Mouse (Mus musculus) heart, embryonic 12.5 days (tissue): ENCODE results near the gene Gpatch2l. TPM values are rescaled to one million over a fixed set of nuclear protein-coding genes. Genes with fewer than 3 reads are reported as not detected.

Experiments used
- ATAC-seq: fragments of 200-750 bp; cut with Nextera tagmentation; 2 replicates; pipeline ENCODE4 v1.8.0; 2017; ENCODE audit warnings: moderate TSS enrichment, moderate library complexity; ENCODE audit not compliant: insufficient number of reproducible peaks, low FRiP score
- H3K27ac ChIP-seq: fragments of 300-500 bp; sonication (generic); 2 replicates; pipeline ENCODE4 v1.5.1; 2016; ENCODE audit warnings: mild to moderate bottlenecking, moderate library complexity; ENCODE audit not compliant: poor library complexity, severe bottlenecking
- H3K27me3 ChIP-seq: fragments of 300-500 bp; sonication (generic); replicated peaks from 2 replicates; pipeline ENCODE4 v1.6.1; 2016; ENCODE audit warnings: mild to moderate bottlenecking, moderate library complexity
- H3K36me3 ChIP-seq: fragments of 300-500 bp; sonication (generic); 2 replicates; pipeline ENCODE4 v1.6.1; 2016; ENCODE audit warnings: mild to moderate bottlenecking, moderate library complexity
- H3K4me1 ChIP-seq: fragments of 300-500 bp; sonication (generic); replicated peaks from 2 replicates; pipeline ENCODE4 v1.6.1; 2016; ENCODE audit warnings: mild to moderate bottlenecking
- H3K4me2 ChIP-seq: fragments of 300-500 bp; sonication (generic); 2 replicates; pipeline ENCODE4 v1.6.1; 2016; ENCODE audit warnings: mild to moderate bottlenecking, moderate library complexity
- H3K4me3 ChIP-seq: fragments of 300-500 bp; sonication (generic); 2 replicates; pipeline ENCODE4 v1.5.1; 2016; ENCODE audit warnings: mild to moderate bottlenecking
- H3K9ac ChIP-seq: fragments of 300-500 bp; sonication (generic); 2 replicates; pipeline ENCODE4 v1.6.1; 2016; ENCODE audit warnings: mild to moderate bottlenecking, moderate library complexity
- H3K9me3 ChIP-seq: fragments of 300-500 bp; sonication (generic); replicated peaks from 2 replicates; pipeline ENCODE4 v1.6.1; 2016; ENCODE audit warnings: mild to moderate bottlenecking, moderate library complexity
- WGBS: fragments of 180-500 bp; shearing (Covaris S2); methylation state at CpG from one replicate; pipeline ENCODE4 v1.1.7; 2016; 5-methylcytosine and 5-hydroxymethylcytosine counted together
- polyA plus RNA-seq: library from polyadenylated mRNA; unstranded; fragments of >200 nt; fragmentation: Nextera tagmentation; extraction: Ambion mirVana; gene quantifications from 2 replicates; pipeline ENCODE4 v1.2.1, GENCODE M21; 2016

Gene Gpatch2l
- 14.6 and 14.8 TPM in 2 replicates for polyA plus RNA-seq

DNA sequence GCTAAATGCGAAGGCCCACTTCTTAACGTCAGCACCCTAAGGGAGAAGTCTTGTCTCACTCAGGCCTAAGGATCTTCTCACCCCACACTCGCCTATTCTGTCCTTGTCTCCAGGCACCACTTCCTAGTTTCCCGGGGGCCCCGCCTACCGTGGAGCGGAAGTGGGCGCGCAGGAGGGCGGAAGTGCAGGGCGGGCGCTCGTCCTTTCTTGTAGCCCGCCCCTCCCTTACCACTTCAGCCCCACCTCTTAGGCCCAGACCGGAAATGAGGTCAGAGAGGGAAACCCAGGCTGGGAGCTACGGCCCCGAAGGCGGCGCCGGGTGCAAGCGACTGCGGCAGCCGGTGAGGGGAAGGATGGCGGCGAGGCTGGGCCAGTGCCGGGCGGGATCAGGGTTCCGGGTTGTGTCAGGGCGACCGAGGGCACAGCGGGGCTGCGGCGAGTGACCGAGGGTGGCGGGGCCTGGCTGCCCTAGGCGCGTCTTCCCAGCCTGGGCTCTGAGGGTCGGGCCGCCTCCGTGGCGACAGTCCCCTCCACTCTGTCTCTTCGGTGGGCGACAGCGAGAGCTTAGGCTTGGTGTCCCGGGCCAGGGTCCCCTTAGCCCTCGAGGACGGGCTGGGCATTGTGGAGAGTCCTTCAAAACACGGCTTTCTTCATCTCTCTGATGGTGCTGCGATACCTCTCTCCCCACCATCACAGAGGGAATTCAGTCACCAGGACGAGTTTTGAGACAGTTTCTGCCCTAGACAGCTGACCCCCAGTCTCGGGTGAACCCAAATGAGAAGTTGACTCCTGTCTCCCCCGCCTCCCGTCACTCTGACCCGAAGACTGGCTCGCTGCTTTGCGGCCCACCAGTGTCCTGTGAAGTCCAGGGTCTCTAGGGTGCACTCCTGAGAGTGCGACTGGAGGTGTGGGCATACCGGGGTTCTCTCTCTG, at the start of gene Gpatch2l:
Gene Gpatch2l, plus strand, starts transcription at position 255 of the 933 bp plus-strand sequence.
- H3K27me3 ChIP-seq, result no peaks in the 10 kb centered on the region
- H3K4me1 ChIP-seq, result peaks cover 28% of the 10 kb centered on the region
- peak within 1 kb of the TSS; percentile 100 for H3K4me3 ChIP-seq
- H3K9ac ChIP-seq, result peak within 1 kb of the TSS; percentile 98
- H3K9me3 ChIP-seq, result no peaks in the 10 kb centered on the region
- ATAC-seq, result peak; percentile 100
- peaks cover 22% of the 10 kb centered on the region for H3K36me3 ChIP-seq
- peak within 1 kb of the TSS; percentile 99 for H3K4me2 ChIP-seq
- WGBS, result under 1% methylated on average over 58 of the region's 58 CpGs
- H3K27ac ChIP-seq, result peak within 1 kb of the TSS; percentile 93

DNA sequence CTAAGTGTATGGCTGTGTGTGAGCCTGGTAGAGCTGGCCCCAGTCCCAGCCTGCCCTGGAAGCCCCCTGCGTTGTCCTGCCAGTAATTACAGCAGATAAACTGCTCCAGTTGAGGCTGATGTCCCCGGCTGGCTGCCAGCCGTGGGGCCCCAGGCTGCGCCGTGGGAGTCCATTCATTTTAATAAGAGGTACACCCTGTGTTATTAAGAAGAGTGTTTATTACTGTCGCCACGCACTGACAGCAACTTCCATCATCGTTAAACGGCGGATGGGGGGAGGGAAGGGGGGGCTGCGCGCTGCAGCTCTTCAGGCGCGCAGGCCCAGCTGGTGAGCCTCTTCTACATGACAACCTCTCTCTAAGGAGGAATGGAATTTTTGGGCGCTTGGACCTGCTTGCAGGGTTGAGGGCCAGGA, 49.6 kb upstream of the Gpatch2l start:
- Histone ChIP-seq H3K27ac (no peak overlapping the region), H3K27me3 (peaks cover 3% of the 10 kb centered on the region; the same call in 1 of the 2 replicates), H3K36me3 (no peaks in the 10 kb centered on the region), H3K4me3 (no peak overlapping the region), H3K9me3 (no peaks in the 10 kb centered on the region), H3K4me2 (no peak overlapping the region), H3K9ac (no peak overlapping the region), H3K4me1 (peaks cover 13% of the 10 kb centered on the region)
- 51% methylated on average over 15 of the region's 15 CpGs for WGBS
- ATAC-seq, result no peak

DNA sequence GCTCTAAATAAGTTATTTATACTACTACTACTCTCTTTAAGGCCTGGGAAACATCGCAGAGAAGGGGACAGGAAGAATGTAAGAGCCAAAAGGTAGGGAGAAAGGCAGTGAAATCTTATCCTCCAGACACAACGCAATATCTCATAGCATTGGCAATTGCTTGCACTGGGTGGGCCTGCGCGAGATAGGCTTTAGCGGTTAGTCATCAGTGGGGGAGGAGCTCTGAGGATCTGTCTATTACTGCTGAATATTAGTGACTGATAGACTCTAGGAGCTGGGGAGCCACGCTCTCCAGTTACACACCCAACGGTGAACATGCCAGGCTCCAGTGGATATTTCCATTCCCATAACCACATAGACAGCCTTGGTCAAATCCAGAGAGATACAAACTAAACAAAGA, 44.7 kb upstream of the Gpatch2l start:
- no peaks in the 10 kb centered on the region for H3K9me3 ChIP-seq
- H3K27me3 ChIP-seq, result no peaks in the 10 kb centered on the region
- no peak for ATAC-seq
- 84% methylated on average over 7 of the region's 7 CpGs for WGBS
- no peak overlapping the region for H3K4me2 ChIP-seq
- H3K4me3 ChIP-seq, result no peak overlapping the region
- no peak overlapping the region for H3K9ac ChIP-seq
- H3K27ac ChIP-seq, result no peak overlapping the region
- no peaks in the 10 kb centered on the region for H3K4me1 ChIP-seq
- H3K36me3 ChIP-seq, result no peaks in the 10 kb centered on the region

DNA sequence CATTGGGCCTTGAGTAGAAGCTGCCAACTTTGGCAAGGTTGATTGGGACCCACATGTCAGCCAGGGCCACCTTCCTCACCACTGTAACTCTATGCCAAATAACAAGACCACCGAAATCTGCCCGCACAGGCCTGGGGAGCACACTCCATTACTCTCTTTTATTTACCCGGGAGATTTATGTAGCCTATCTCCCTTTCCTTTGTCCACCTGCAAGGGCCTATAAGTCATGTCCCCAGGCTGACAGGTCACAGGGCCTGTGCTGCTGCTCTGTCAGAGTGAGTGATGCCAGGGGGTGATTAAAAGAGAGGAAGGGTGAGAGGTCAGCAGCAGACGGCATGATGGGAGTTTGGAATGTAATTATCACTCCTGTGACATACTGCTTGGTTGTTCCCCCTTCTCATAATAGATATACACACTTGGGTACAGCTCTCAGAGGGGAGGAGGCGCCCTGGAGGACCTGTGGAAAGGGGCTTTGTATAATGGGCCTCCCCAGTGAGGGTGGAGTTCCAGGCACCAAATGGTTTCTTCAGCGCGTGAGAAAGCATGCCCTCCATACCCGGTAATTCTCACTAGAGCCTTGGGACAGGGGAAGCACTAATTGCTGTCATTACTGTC, 38.1 kb upstream of the Gpatch2l start:
- no peak overlapping the region for H3K9ac ChIP-seq
- H3K27ac ChIP-seq, result no peak overlapping the region
- WGBS, result 34% methylated on average over 8 of the region's 8 CpGs
- H3K36me3 ChIP-seq, result no peaks in the 10 kb centered on the region
- H3K4me3 ChIP-seq, result no peak overlapping the region
- no peaks in the 10 kb centered on the region for H3K27me3 ChIP-seq
- ATAC-seq, result no peak
- no peaks in the 10 kb centered on the region for H3K4me1 ChIP-seq
- H3K4me2 ChIP-seq, result no peak overlapping the region
- H3K9me3 ChIP-seq, result no peaks in the 10 kb centered on the region

DNA sequence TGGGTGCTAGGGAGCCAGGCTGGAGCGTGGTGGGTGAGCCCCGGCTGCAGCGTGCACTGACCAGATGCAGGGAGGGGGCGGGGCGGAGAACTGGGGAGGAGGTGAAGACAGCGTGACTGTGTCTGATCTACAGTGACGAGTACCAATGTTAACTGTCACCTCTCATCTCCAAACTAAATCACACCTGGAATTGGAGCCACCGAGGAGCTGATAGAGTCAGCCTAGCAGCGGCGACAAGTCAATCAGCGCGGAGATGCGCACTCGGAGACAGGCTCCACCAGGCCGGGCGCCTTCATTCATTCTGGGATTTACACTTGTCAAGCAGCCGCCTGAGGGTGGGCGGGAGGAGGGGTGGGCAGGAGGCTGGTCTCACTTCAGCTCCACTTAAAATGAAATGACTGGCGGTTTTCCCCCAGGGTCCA, 30.5 kb upstream of the Gpatch2l start:
- H3K27ac ChIP-seq, result no peak overlapping the region
- H3K4me2 ChIP-seq, result peak overlapping the region; percentile 20
- no peak overlapping the region for H3K9ac ChIP-seq
- no peak for ATAC-seq
- under 1% methylated on average over 19 of the region's 19 CpGs for WGBS
- peaks cover 60% of the 10 kb centered on the region for H3K27me3 ChIP-seq
- no peaks in the 10 kb centered on the region for H3K4me1 ChIP-seq
- H3K9me3 ChIP-seq, result no peaks in the 10 kb centered on the region
- no peak overlapping the region for H3K4me3 ChIP-seq
- H3K36me3 ChIP-seq, result no peaks in the 10 kb centered on the region

GRCm38 (mm10) chr12:86212693-86213470, 28.8 kb upstream of the Gpatch2l start:
- Histone ChIP-seq H3K27me3 (peaks cover 71% of the 10 kb centered on the region), H3K4me2 (no peak overlapping the region), H3K9me3 (no peaks in the 10 kb centered on the region), H3K4me3 (no peak overlapping the region), H3K27ac (no peak overlapping the region), H3K4me1 (peaks cover 11% of the 10 kb centered on the region; the same call in 1 of the 2 replicates), H3K36me3 (no peaks in the 10 kb centered on the region), H3K9ac (no peak overlapping the region)
- ATAC-seq, result no peak
- WGBS, result 38% methylated on average over 15 of the region's 15 CpGs

DNA sequence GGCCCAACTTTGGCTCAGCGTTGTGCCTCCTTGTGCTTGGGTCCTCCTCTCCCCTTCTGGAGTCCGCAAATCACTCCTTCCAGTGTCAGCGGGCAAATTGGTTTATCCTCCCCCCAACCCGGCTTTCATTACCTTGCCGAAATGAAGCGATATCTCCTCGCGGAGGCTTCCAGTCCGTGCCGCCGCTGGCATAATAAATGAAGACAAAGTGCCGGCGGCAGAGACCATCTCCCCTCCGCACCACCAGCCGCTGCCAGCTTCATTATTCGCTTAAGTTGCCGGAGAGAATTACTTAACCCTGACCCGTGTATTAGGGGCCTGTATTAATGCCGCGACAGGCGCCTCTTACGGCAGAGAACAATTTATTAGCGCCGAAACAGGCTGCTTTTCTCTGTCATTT, 27.5 kb upstream of the Gpatch2l start:
- no peak overlapping the region for H3K4me3 ChIP-seq
- H3K9ac ChIP-seq, result no peak overlapping the region
- no peaks in the 10 kb centered on the region for H3K36me3 ChIP-seq
- no peak overlapping the region for H3K4me2 ChIP-seq
- H3K4me1 ChIP-seq, result peaks cover 11% of the 10 kb centered on the region; the same call in 1 of the 2 replicates
- no peak for ATAC-seq
- H3K27me3 ChIP-seq, result peaks cover 74% of the 10 kb centered on the region
- H3K27ac ChIP-seq, result no peak overlapping the region
- 12% methylated on average over 24 of the region's 24 CpGs for WGBS
- H3K9me3 ChIP-seq, result 0 out of 2 replicates have a peak, but pooled peaks cover 2% of the 10 kb centered on the region

DNA sequence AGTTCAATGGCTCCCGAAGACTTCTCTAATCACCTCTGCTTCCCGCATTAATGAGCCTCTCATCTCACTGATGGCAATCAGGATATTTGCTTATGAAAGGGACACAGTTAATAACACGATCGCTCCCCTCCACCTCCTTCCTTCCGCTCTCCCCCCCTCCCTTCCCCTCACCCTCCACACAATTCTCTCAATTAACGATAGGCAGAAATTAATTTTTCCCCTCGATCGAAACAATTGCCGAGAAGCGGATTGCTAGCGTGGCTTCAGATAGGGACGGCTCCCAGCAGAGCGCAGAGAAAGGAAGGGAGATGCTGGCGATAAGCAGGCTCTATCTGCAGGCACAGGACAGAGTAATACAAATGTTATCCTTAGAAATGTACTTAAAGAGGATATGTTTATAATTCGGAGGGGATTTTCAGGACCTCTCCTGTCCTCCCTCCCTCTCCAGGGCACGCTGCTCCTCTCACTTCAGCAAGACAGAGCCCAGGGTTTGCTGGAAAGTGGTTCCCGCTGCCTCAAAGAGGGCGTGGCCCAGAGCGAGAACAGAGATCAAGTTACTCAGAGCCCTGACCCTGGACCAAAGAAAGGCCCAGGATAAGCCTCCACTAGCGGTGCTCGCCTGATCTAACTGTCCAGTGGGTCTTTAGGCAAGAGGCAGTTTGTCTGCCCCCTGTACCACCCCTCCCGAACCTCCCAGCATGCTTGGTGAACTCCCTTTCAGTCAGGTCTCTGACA, 24.8 kb upstream of the Gpatch2l start:
- H3K27me3 ChIP-seq, result peaks cover 62% of the 10 kb centered on the region
- H3K4me2 ChIP-seq, result peak overlapping the region; percentile 57
- H3K27ac ChIP-seq, result no peak overlapping the region
- H3K4me3 ChIP-seq, result no peak overlapping the region
- H3K36me3 ChIP-seq, result no peaks in the 10 kb centered on the region
- no peak overlapping the region for H3K9ac ChIP-seq
- 1% methylated on average over 22 of the region's 22 CpGs for WGBS
- 0 out of 2 replicates have a peak, but pooled peaks cover 4% of the 10 kb centered on the region for H3K9me3 ChIP-seq
- peaks cover 23% of the 10 kb centered on the region for H3K4me1 ChIP-seq
- no peak for ATAC-seq

GRCm38 (mm10) chr12:86220200-86221021, 21.2 kb upstream of the Gpatch2l start:
- 0 out of 2 replicates have a peak, but pooled peaks cover 4% of the 10 kb centered on the region for H3K9me3 ChIP-seq
- ATAC-seq, result peak; percentile 63; the same call in 1 of the 2 replicates
- peak overlapping the region; percentile 65 for H3K9ac ChIP-seq
- peaks cover 23% of the 10 kb centered on the region for H3K4me1 ChIP-seq
- no peak overlapping the region for H3K27ac ChIP-seq
- no peaks in the 10 kb centered on the region for H3K36me3 ChIP-seq
- H3K4me3 ChIP-seq, result peak overlapping the region; percentile 43
- 6% methylated on average over 38 of the region's 38 CpGs for WGBS
- peak overlapping the region; percentile 84 for H3K4me2 ChIP-seq
- peaks cover 28% of the 10 kb centered on the region for H3K27me3 ChIP-seq
